Mouse (Mus musculus): ENCODE measurements around the gene Lgals3. TPM values are rescaled to one million over a fixed set of nuclear protein-coding genes. Genes with fewer than 3 reads are reported as not detected.
A peak's percentile ranks its signal among the peaks of the same experiment; 100 is the strongest.

The Lgals3 gene
- polyA plus RNA-seq, 2 experiments: 49.4 to 111 TPM

- no peaks in the 10 kb centered on the region for H3K27me3 ChIP-seq (ENCODE audit: control insufficient read depth, insufficient read depth, low read length)
- no peak for TF ChIP-seq POLR2A (IDR thresholded peaks at IDR 0.05; ENCODE audit: borderline replicate concordance, extremely low read depth, insufficient read depth, insufficient read length)
- H3K4me2 ChIP-seq (replicated peaks; ENCODE audit: low read depth, low read length, severe bottlenecking): no peak overlapping the region
- no peak overlapping the region for H3K9ac ChIP-seq (ENCODE audit: low read depth, low read length, severe bottlenecking)
- no peak overlapping the region for H3K27ac ChIP-seq (replicated peaks; ENCODE audit: low read depth, low read length)
- H3K36me3 ChIP-seq (ENCODE audit: control insufficient read depth, insufficient read depth, low read length): no peaks in the 10 kb centered on the region
- DNase-seq (ENCODE audit: low spot score) (no peak), ATAC-seq (ENCODE audit: low FRiP score, low read depth) (no peak)
- H3K9me3 ChIP-seq (ENCODE audit: control insufficient read depth, low read length): no peaks in the 10 kb centered on the region
- no peaks in the 10 kb centered on the region for H3K4me1 ChIP-seq (ENCODE audit: control insufficient read depth, insufficient read depth, low read length)
- WGBS: 15% methylated on average over 5 of the region's 5 CpGs
- H3K4me3 ChIP-seq (replicated peaks; ENCODE audit: low read length): no peak overlapping the region
Observed at GRCm38 (mm10) chr14:47331920-47332319, 35.6 kb upstream of the Lgals3 start.

GRCm38 (mm10) chr14:47334819-47335218 is 32.7 kb upstream of the Lgals3 start:
- Histone ChIP-seq H3K27ac (replicated peaks; ENCODE audit: low read depth, low read length) (no peak overlapping the region), H3K4me3 (replicated peaks; ENCODE audit: low read length) (no peak overlapping the region), H3K4me2 (replicated peaks; ENCODE audit: low read depth, low read length, severe bottlenecking) (no peak overlapping the region), H3K4me1 (ENCODE audit: control insufficient read depth, insufficient read depth, low read length) (no peaks in the 10 kb centered on the region), H3K9me3 (ENCODE audit: control insufficient read depth, low read length) (no peaks in the 10 kb centered on the region), H3K27me3 (ENCODE audit: control insufficient read depth, insufficient read depth, low read length) (no peaks in the 10 kb centered on the region), H3K9ac (ENCODE audit: low read depth, low read length, severe bottlenecking) (no peak overlapping the region), H3K36me3 (ENCODE audit: control insufficient read depth, insufficient read depth, low read length) (no peaks in the 10 kb centered on the region)
- DNase-seq (ENCODE audit: low spot score) (no peak), ATAC-seq (ENCODE audit: low FRiP score, low read depth) (no peak)
- 85% methylated on average over 4 of the region's 4 CpGs for WGBS
- no peak for TF ChIP-seq POLR2A (IDR thresholded peaks at IDR 0.05; ENCODE audit: borderline replicate concordance, extremely low read depth, insufficient read depth, insufficient read length)

- Histone ChIP-seq H3K27ac (replicated peaks; ENCODE audit: low read depth, low read length) (no peak overlapping the region), H3K4me3 (replicated peaks; ENCODE audit: low read length) (no peak overlapping the region), H3K27me3 (ENCODE audit: control insufficient read depth, insufficient read depth, low read length) (no peaks in the 10 kb centered on the region), H3K36me3 (ENCODE audit: control insufficient read depth, insufficient read depth, low read length) (no peaks in the 10 kb centered on the region), H3K4me2 (replicated peaks; ENCODE audit: low read depth, low read length, severe bottlenecking) (no peak overlapping the region), H3K9ac (ENCODE audit: low read depth, low read length, severe bottlenecking) (no peak overlapping the region), H3K9me3 (ENCODE audit: control insufficient read depth, low read length) (no peaks in the 10 kb centered on the region), H3K4me1 (ENCODE audit: control insufficient read depth, insufficient read depth, low read length) (no peaks in the 10 kb centered on the region)
- ATAC-seq (ENCODE audit: low FRiP score, low read depth): no peak
- no peak for DNase-seq (ENCODE audit: low spot score)
- no peak for TF ChIP-seq POLR2A (IDR thresholded peaks at IDR 0.05; ENCODE audit: borderline replicate concordance, extremely low read depth, insufficient read depth, insufficient read length)
- 37% methylated on average over 3 of the region's 3 CpGs for WGBS
Observed at GRCm38 (mm10) chr14:47335300-47335699, 32.3 kb upstream of the Lgals3 start.

- H3K9me3 ChIP-seq (ENCODE audit: control insufficient read depth, low read length): no peaks in the 10 kb centered on the region
- no peaks in the 10 kb centered on the region for H3K36me3 ChIP-seq (ENCODE audit: control insufficient read depth, insufficient read depth, low read length)
- H3K4me3 ChIP-seq (replicated peaks; ENCODE audit: low read length): no peak overlapping the region
- no peak for TF ChIP-seq POLR2A (IDR thresholded peaks at IDR 0.05; ENCODE audit: borderline replicate concordance, extremely low read depth, insufficient read depth, insufficient read length)
- no peak overlapping the region for H3K9ac ChIP-seq (ENCODE audit: low read depth, low read length, severe bottlenecking)
- ATAC-seq (ENCODE audit: low FRiP score, low read depth) (no peak), DNase-seq (ENCODE audit: low spot score) (no peak)
- no peak overlapping the region for H3K27ac ChIP-seq (replicated peaks; ENCODE audit: low read depth, low read length)
- H3K4me1 ChIP-seq (ENCODE audit: control insufficient read depth, insufficient read depth, low read length): no peaks in the 10 kb centered on the region
- no peaks in the 10 kb centered on the region for H3K27me3 ChIP-seq (ENCODE audit: control insufficient read depth, insufficient read depth, low read length)
- 87% methylated on average over 10 of the region's 10 CpGs for WGBS
- no peak overlapping the region for H3K4me2 ChIP-seq (replicated peaks; ENCODE audit: low read depth, low read length, severe bottlenecking)
Observed at GRCm38 (mm10) chr14:47340231-47340925, 27.2 kb upstream of the Lgals3 start.

- ATAC-seq (ENCODE audit: low FRiP score, low read depth) (peak; percentile 73), DNase-seq (ENCODE audit: low spot score) (peak; percentile 17)
- Histone ChIP-seq H3K9me3 (ENCODE audit: control insufficient read depth, low read length) (no peaks in the 10 kb centered on the region), H3K9ac (ENCODE audit: low read depth, low read length, severe bottlenecking) (no peak overlapping the region), H3K27me3 (ENCODE audit: control insufficient read depth, insufficient read depth, low read length) (no peaks in the 10 kb centered on the region), H3K4me2 (replicated peaks; ENCODE audit: low read depth, low read length, severe bottlenecking) (no peak overlapping the region), H3K4me1 (ENCODE audit: control insufficient read depth, insufficient read depth, low read length) (no peaks in the 10 kb centered on the region), H3K4me3 (replicated peaks; ENCODE audit: low read length) (no peak overlapping the region), H3K27ac (replicated peaks; ENCODE audit: low read depth, low read length) (peak overlapping the region; percentile 52), H3K36me3 (ENCODE audit: control insufficient read depth, insufficient read depth, low read length) (no peaks in the 10 kb centered on the region)
- no peak for TF ChIP-seq POLR2A (IDR thresholded peaks at IDR 0.05; ENCODE audit: borderline replicate concordance, extremely low read depth, insufficient read depth, insufficient read length)
- 66% methylated on average over 4 of the region's 4 CpGs for WGBS
Observed at GRCm38 (mm10) chr14:47341811-47342291, 25.7 kb upstream of the Lgals3 start.
